Mouse (Mus musculus) heart, postnatal 0 days (tissue): ENCODE measurements around the gene Slfn5. TPM values are rescaled to one million over a fixed set of nuclear protein-coding genes. Genes with fewer than 3 reads are reported as not detected.

ENCODE experiments used
- ATAC-seq: fragments of 200-750 bp; cut with Nextera tagmentation; 2 replicates; pipeline ENCODE4 v1.8.0; 2017; ENCODE audit warnings: low read depth, moderate number of reproducible peaks, moderate library complexity; ENCODE audit not compliant: insufficient read depth
- DNase-seq: peaks from one replicate; pipeline ENCODE4 v3.0.0-alpha.2; 2016; ENCODE audit warnings: low spot score
- H3K27ac ChIP-seq: fragments of 300-500 bp; sonication (generic); 2 replicates; pipeline ENCODE4 v1.5.1; 2014; ENCODE audit warnings: low read depth, mild to moderate bottlenecking
- H3K27me3 ChIP-seq: fragments of 300-500 bp; sonication (generic); 2 replicates; pipeline ENCODE4 v1.6.1; 2014; ENCODE audit warnings: low read length, mixed read lengths; ENCODE audit not compliant: control insufficient read depth, insufficient read depth
- H3K36me3 ChIP-seq: fragments of 300-500 bp; sonication (generic); replicated peaks from 2 replicates; pipeline ENCODE4 v1.6.1; 2014; ENCODE audit warnings: low read length, mixed read lengths; ENCODE audit not compliant: control insufficient read depth, insufficient read depth
- H3K4me1 ChIP-seq: fragments of 300-500 bp; sonication (generic); 2 replicates; pipeline ENCODE4 v1.6.1; 2014; ENCODE audit warnings: antibody characterized with exemption; ENCODE audit not compliant: control insufficient read depth, insufficient read depth
- H3K4me2 ChIP-seq: fragments of 300-500 bp; sonication (generic); 2 replicates; pipeline ENCODE4 v1.6.1; 2014; ENCODE audit warnings: low read depth, mild to moderate bottlenecking, low read length, moderate library complexity
- H3K4me3 ChIP-seq: fragments of 300-500 bp; sonication (generic); 2 replicates; pipeline ENCODE4 v1.5.1; 2014; ENCODE audit warnings: low read depth, low read length
- H3K9ac ChIP-seq: fragments of 300-500 bp; sonication (generic); replicated peaks from 2 replicates; pipeline ENCODE4 v1.6.1; 2014; ENCODE audit warnings: low read depth, low read length, mixed read lengths
- H3K9me3 ChIP-seq: fragments of 300-500 bp; sonication (generic); replicated peaks from 2 replicates; pipeline ENCODE4 v1.6.1; 2016; ENCODE audit warnings: low read length; ENCODE audit not compliant: control insufficient read depth
- CTCF ChIP-seq: IDR thresholded peaks from 2 replicates; pipeline ENCODE4 v1.5.1; 2016; ENCODE audit warnings: antibody characterized with exemption, control low read depth, low read depth
- EP300 ChIP-seq: IDR thresholded peaks from 2 replicates; pipeline ENCODE4 v1.6.1; 2016; ENCODE audit warnings: antibody characterized with exemption, low read depth
- WGBS: fragments of 180-500 bp; shearing (Covaris S2); extraction: QIAGEN DNeasy Blood & Tissue Kit; methylation state at CpG from one replicate; pipeline ENCODE4 v1.1.7; 2014; 5-methylcytosine and 5-hydroxymethylcytosine counted together
- polyA plus RNA-seq: library from polyadenylated mRNA; unstranded; fragments of >200 nt; fragmentation: Nextera tagmentation; extraction: Ambion mirVana; gene quantifications from 2 replicates; pipeline ENCODE4 v1.2.1, GENCODE M21; 2015
- total RNA-seq: library from RNA; depleted of rRNA; stranded (reverse); fragments of >200 nt; gene quantifications from 2 replicates; pipeline ENCODE4 v1.2.3, GENCODE M21; 2014; ENCODE audit warnings: low replicate concordance; rRNA removed

Slfn5 gene
- total RNA-seq (21.5 and 29.0 TPM in 2 replicates), polyA plus RNA-seq (15.6 and 18.7 TPM in 2 replicates)

- H3K27me3 ChIP-seq, result peaks cover 13% of the 10 kb centered on the region; the same call in 1 of the 2 replicates
- ATAC-seq, result peak; percentile 76
- peak within 1 kb of the TSS; percentile 55 for H3K9ac ChIP-seq
Measured at GRCm38 (mm10) chr11:82950736-82951481, at the start of gene Slfn5. Slfn5 (plus strand) TSS chr11:82951349.

DNA sequence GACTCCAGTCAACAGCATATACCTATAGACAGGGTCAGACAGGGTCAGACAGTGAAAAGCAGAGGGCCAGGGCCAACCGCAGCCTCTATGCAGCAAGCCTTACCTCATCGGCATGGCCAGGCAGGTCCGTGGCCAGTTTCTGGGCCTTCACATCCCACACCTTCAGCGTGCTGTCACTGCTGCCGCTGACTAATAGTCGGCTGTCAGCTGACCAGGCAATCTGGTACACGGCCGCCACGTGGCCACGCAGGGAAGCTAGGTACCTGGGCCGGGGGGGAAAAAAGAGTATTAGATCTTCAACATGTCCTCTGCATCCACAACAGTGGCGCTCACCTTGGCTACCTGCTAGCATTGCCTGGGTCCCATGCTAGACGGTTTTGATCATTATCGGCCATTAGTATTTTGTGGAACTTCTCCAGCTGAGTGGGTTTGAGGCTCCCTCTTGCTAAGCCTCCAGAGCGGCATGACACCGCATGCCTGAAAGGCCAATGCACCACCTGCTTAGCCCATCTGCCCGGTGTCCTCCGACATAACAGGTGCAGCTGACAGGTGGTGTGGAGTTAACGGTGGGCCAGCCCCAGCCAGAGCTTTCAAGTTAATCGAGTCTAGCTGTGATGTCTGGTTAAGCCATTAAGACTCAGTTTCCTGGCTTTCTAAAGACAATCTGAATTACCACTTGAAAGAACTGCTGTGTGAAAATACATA is 49.4 kb upstream of the Slfn5 start:
- ATAC-seq (no peak), DNase-seq (no peak)
- no peak overlapping the region for H3K4me2 ChIP-seq
- peaks cover 71% of the 10 kb centered on the region for H3K36me3 ChIP-seq
- no peak for TF ChIP-seq EP300
- TF ChIP-seq CTCF, result no peak
- no peaks in the 10 kb centered on the region for H3K27me3 ChIP-seq
- no peaks in the 10 kb centered on the region for H3K9me3 ChIP-seq
- no peaks in the 10 kb centered on the region for H3K4me1 ChIP-seq
- H3K4me3 ChIP-seq, result no peak overlapping the region
- no peak overlapping the region for H3K27ac ChIP-seq
- WGBS, result 91% methylated on average over 20 of the region's 20 CpGs
- no peak overlapping the region for H3K9ac ChIP-seq

More at GRCm38 (mm10) chr11:82950736-82951481, at the start of gene Slfn5:
- DNase-seq, result peak; percentile 73
- Histone ChIP-seq H3K4me1 (peaks cover 15% of the 10 kb centered on the region), H3K9me3 (no peaks in the 10 kb centered on the region), H3K4me3 (peak within 1 kb of the TSS; percentile 52), H3K4me2 (peak within 1 kb of the TSS; percentile 76), H3K36me3 (no peaks in the 10 kb centered on the region), H3K27ac (peak within 1 kb of the TSS; percentile 91)
- WGBS, result 10% methylated on average over 10 of the region's 10 CpGs
- no peak for TF ChIP-seq CTCF
- 0 out of 2 replicates have a peak, but pooled peaks have one; percentile 32 for TF ChIP-seq EP300

DNA sequence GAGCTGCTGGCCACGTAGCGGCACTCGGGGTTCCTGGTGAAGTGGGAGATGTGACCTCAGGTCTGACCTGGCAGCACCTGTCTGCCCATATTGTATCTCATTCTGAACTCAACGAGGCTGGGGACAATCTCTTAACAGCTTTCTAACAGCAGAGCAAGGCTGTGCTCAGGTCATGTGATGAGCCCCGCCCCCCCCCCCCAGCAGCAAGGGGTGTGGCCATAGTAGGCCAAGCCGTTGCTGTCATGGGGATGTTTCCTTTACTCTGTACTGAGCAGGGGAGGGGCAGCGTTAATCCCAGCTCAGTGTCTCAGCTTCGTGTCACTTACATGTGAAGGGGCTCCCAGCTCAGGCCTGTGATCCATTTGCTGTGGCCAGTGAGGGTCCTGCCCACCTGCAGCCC is 46.2 kb upstream of the Slfn5 start:
- WGBS, result 50% methylated on average over 8 of the region's 8 CpGs
- H3K4me2 ChIP-seq, result no peak overlapping the region
- H3K4me3 ChIP-seq, result no peak overlapping the region
- H3K9ac ChIP-seq, result no peak overlapping the region
- H3K36me3 ChIP-seq, result peaks cover 64% of the 10 kb centered on the region
- H3K27me3 ChIP-seq, result no peaks in the 10 kb centered on the region
- DNase-seq (no peak), ATAC-seq (no peak)
- no peaks in the 10 kb centered on the region for H3K9me3 ChIP-seq
- no peak overlapping the region for H3K27ac ChIP-seq
- H3K4me1 ChIP-seq, result peaks cover 13% of the 10 kb centered on the region
- TF ChIP-seq EP300 (no peak), CTCF (no peak)

DNA sequence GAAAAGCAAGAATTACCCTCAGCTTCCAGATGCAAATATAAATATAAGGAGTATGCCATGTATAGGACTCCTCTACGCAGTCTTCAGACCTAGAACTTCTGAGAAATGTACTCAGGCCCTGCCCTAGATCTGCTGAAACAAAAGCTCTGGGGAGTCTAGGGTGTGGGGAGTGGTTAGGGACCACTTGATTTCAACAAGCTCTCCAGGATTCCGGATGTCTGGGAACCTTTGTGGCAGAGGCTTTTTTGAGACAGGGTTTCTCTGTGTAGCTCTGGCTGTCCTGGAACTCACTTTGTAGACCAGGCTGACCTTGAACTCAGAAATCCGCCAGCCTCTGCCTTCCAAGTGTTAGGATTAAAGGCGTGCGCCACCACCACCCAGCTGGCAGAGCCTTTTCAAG is 45.3 kb upstream of the Slfn5 start:
- WGBS, result 85% methylated on average over 5 of the region's 5 CpGs
- no peak overlapping the region for H3K4me3 ChIP-seq
- no peak overlapping the region for H3K4me2 ChIP-seq
- H3K27me3 ChIP-seq, result no peaks in the 10 kb centered on the region
- H3K36me3 ChIP-seq, result peaks cover 55% of the 10 kb centered on the region
- no peaks in the 10 kb centered on the region for H3K9me3 ChIP-seq
- no peak overlapping the region for H3K27ac ChIP-seq
- no peak overlapping the region for H3K9ac ChIP-seq
- no peak for TF ChIP-seq EP300
- TF ChIP-seq CTCF, result no peak
- peaks cover 18% of the 10 kb centered on the region for H3K4me1 ChIP-seq
- DNase-seq (no peak), ATAC-seq (no peak)

GRCm38 (mm10) chr11:82907651-82908607 is 43.2 kb upstream of the Slfn5 start, which contains the start of gene Nle1:
Nle1 (minus strand) TSS chr11:82908411.
- H3K9ac ChIP-seq, result peak within 1 kb of the TSS; percentile 67
- DNase-seq, result peak; percentile 85
- ATAC-seq, result peak; percentile 21
- H3K27me3 ChIP-seq, result no peaks in the 10 kb centered on the region
- peak within 1 kb of the TSS; percentile 15; the same call in 1 of the 2 replicates for H3K27ac ChIP-seq
- WGBS, result 1% methylated on average over 72 of the region's 73 CpGs
- peaks cover 18% of the 10 kb centered on the region for H3K4me1 ChIP-seq
- H3K4me2 ChIP-seq, result peak within 1 kb of the TSS; percentile 99
- no peaks in the 10 kb centered on the region for H3K9me3 ChIP-seq
- no peak for TF ChIP-seq EP300
- peak; percentile 96 for TF ChIP-seq CTCF
- H3K4me3 ChIP-seq, result peak within 1 kb of the TSS; percentile 93
- H3K36me3 ChIP-seq, result peaks cover 34% of the 10 kb centered on the region
